Mouse (Mus musculus): ENCODE data around the gene Dip2a. TPM values are rescaled to one million over a fixed set of nuclear protein-coding genes. Genes with fewer than 3 reads are reported as not detected.

The Dip2a gene
- polyA plus RNA-seq, 1 experiment from 2014 or later = 1.1 TPM

DNA sequence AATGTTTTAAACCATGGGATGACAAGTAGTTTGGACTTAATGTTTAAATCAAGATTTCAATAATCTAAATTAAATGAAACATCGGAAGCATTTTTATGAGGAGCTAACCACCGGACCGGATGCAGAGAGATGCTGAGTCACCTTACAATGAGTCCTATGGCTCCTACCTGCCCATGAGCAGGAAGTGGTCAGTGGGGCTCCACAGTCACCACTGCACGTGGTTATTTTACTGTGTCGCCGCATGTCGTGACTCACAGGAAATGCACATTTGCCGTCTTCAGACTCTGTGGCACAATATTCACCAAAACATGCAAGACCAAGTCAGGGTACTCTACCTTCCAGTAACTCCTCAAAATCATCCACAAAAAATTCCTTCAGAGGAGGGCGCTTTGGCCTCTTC is 38.4 kb downstream of the Dip2a start:
- ATAC-seq (ENCODE audit: low read depth) (no peak), DNase-seq (no peak)

DNA sequence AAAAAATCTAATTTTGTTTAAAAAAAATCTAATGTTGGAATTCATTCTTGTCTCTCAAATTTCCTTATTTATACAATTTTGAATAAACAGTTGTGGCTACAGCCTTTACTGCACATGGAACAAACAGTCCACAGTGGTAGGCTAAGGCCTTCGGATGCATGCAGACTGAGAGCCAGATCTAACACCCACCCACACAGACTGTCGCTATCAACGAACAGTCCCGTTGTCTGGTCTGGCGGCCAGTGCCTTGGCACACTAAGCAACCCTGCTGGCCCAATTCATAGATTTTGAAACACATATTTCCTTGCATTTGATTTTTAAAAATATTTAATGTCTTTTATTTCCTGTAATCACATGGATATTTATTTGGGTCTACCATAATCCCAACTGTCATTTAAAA is 45.0 kb downstream of the Dip2a start:
- Histone ChIP-seq H3K36me3 (peaks cover 8% of the 10 kb centered on the region), H3K27me3 (no peaks in the 10 kb centered on the region)

More for the DNA sequence above, 38.4 kb downstream of the Dip2a start:
- 0 out of 2 replicates have a peak, but pooled peaks cover 4% of the 10 kb centered on the region for H3K36me3 ChIP-seq
- no peak overlapping the region for H3K27ac ChIP-seq
- WGBS (ENCODE audit: insufficient replicate concordance) = 34% methylated on average over 9 of the region's 9 CpGs
- no peak overlapping the region for H3K9ac ChIP-seq
- H3K4me3 ChIP-seq (replicated peaks) = no peak overlapping the region
- no peak overlapping the region for H3K4me2 ChIP-seq
- no peaks in the 10 kb centered on the region for H3K9me3 ChIP-seq (replicated peaks)
- H3K4me1 ChIP-seq (replicated peaks) = no peaks in the 10 kb centered on the region
- no peaks in the 10 kb centered on the region for H3K27me3 ChIP-seq

DNA sequence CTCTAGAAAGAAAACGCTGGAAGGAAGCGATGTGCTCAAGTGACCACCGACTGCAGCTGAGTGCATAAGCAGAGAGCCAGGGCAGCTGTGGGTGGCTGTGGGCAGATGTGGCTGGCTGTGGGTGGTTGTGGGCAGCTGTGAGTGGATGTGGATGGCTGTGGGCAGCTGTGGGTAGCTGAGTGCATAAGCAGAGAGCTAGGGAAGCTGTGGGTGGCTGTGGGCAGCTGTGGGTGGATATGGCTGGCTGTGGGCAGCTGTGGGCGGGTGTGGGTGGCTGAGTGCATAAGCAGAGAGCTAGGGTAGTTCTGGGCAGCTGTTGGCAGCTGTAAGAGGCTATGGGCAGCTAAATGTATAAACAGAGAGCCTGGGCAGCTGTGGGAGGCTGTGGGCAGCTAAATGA is 51.9 kb downstream of the Dip2a start:
- Histone ChIP-seq H3K27me3 (no peaks in the 10 kb centered on the region), H3K9me3 (replicated peaks) (no peaks in the 10 kb centered on the region), H3K4me2 (no peak overlapping the region), H3K9ac (no peak overlapping the region), H3K36me3 (peaks cover 5% of the 10 kb centered on the region; the same call in 1 of the 2 replicates), H3K4me1 (replicated peaks) (no peaks in the 10 kb centered on the region), H3K27ac (no peak overlapping the region), H3K4me3 (replicated peaks) (no peak overlapping the region)
- WGBS (ENCODE audit: insufficient replicate concordance) = 75% methylated on average over 4 of the region's 4 CpGs
- DNase-seq = no peak
- ATAC-seq (ENCODE audit: low read depth) = no peak

More for the DNA sequence above, 45.0 kb downstream of the Dip2a start:
- Histone ChIP-seq H3K9me3 (replicated peaks) (no peaks in the 10 kb centered on the region), H3K9ac (no peak overlapping the region), H3K4me3 (replicated peaks) (no peak overlapping the region), H3K4me1 (replicated peaks) (no peaks in the 10 kb centered on the region), H3K27ac (no peak overlapping the region), H3K4me2 (no peak overlapping the region)
- DNase-seq (no peak), ATAC-seq (ENCODE audit: low read depth) (no peak)
- 68% methylated on average over 5 of the region's 5 CpGs for WGBS (ENCODE audit: insufficient replicate concordance)

DNA sequence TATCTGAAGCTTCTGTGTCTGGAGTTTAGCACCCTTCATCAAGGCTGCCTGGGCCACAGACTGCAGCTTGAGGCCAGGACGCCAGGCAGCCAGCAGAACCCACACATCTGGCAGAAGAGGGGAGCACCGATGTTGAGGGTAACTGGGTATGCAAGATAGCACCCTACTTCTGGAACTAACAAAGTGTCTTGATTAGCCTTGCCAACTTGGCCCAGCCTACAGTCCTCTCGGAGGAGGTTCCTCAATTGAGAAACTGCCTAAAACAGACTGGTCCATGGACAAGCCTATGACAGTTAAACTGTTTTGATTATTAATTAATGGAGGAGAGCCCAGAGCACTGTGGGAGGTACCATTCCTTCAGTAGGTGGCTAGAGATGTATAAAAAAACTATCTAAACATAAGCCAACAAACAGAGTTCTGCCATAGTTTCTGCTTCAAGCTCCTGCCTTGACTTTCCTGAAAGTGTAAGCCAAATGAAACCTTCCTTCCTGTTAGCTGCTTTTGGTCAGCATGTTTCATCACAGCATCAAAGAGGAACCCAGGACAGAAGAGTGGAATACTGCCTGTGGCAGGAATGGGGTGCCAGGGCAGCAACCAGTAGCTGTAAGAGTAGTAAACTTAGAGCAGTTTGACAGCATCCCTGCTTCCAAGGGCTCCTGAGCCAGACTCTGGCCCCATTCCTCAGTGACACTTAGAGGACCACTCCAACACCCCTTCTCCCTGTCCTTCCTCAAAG is 55.0 kb downstream of the Dip2a start:
- no peaks in the 10 kb centered on the region; the same call in 1 of the 2 replicates for H3K36me3 ChIP-seq
- no peak overlapping the region for H3K9ac ChIP-seq
- DNase-seq (no peak), ATAC-seq (ENCODE audit: low read depth) (no peak)
- no peak overlapping the region for H3K27ac ChIP-seq
- H3K4me1 ChIP-seq (replicated peaks) = no peaks in the 10 kb centered on the region
- no peak overlapping the region for H3K4me3 ChIP-seq (replicated peaks)
- H3K9me3 ChIP-seq (replicated peaks) = no peaks in the 10 kb centered on the region
- WGBS (ENCODE audit: insufficient replicate concordance) = 53% methylated on average over 3 of the region's 3 CpGs
- no peak overlapping the region for H3K4me2 ChIP-seq
- H3K27me3 ChIP-seq = no peaks in the 10 kb centered on the region

DNA sequence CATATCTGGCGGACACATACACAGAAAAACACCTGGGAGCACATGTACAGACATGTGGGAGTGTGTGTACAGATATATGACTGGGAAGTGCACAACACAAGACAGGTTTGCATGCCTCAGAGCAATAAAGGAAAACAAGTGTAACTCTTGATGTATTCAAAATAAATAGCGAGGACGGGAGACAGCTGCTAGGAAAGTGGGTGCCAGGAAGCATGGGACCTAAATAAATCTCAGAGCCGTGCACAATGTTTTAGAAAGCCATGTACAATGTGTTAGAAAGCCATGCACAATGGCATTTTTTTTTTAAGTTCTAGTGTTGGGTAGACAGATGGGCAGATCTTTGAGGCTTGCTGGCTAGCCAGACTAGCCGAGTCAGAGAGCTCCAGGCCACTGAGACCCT is 56.0 kb downstream of the Dip2a start:
- no peak overlapping the region for H3K27ac ChIP-seq
- H3K36me3 ChIP-seq = peaks cover 3% of the 10 kb centered on the region; the same call in 1 of the 2 replicates
- DNase-seq (no peak), ATAC-seq (ENCODE audit: low read depth) (no peak)
- H3K9ac ChIP-seq = no peak overlapping the region
- no peak overlapping the region for H3K4me3 ChIP-seq (replicated peaks)
- no peak overlapping the region for H3K4me2 ChIP-seq
- H3K4me1 ChIP-seq (replicated peaks) = no peaks in the 10 kb centered on the region
- H3K27me3 ChIP-seq = no peaks in the 10 kb centered on the region
- WGBS (ENCODE audit: insufficient replicate concordance) = 68% methylated on average over 5 of the region's 5 CpGs
- H3K9me3 ChIP-seq (replicated peaks) = no peaks in the 10 kb centered on the region

DNA sequence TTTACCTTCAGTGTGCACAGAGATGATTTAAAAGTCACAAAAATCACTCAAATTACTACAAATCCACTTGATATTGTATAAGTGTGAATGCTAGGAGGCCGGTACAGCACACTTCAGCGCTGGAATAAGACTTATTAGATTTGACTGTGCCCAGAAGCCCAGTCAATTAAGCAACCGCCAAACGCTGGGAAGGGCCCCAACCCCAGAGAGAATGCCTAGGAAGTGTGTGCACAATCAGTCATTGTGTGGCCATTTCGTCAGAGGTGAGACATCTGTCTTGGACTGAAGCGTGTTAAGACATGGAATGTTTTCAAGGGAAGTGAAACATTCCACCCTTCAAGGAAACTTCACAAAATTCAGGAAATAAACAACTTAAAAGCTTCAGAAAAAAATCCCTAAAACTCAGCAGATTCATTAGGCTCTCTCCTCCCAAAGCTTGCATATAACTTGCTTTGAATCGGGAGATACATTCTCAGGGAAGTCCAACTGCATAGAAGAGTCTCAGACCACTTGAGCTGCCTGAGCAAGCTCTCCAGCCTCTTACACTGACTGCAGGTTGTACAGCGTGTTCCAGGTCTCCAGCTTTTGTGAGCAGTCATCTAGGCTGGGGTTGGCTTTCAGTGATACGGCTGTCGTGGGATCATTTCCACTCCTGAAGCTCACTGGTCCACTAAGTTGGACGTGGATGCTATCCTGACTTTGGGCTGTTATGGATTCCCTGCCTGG is 56.7 kb downstream of the Dip2a start:
- Histone ChIP-seq H3K36me3 (peaks cover 3% of the 10 kb centered on the region; the same call in 1 of the 2 replicates), H3K4me2 (no peak overlapping the region), H3K4me1 (replicated peaks) (no peaks in the 10 kb centered on the region), H3K4me3 (replicated peaks) (no peak overlapping the region), H3K9ac (no peak overlapping the region), H3K27me3 (no peaks in the 10 kb centered on the region), H3K27ac (no peak overlapping the region), H3K9me3 (replicated peaks) (no peaks in the 10 kb centered on the region)
- 71% methylated on average over 11 of the region's 11 CpGs for WGBS (ENCODE audit: insufficient replicate concordance)
- no peak for ATAC-seq (ENCODE audit: low read depth)
- DNase-seq = no peak

DNA sequence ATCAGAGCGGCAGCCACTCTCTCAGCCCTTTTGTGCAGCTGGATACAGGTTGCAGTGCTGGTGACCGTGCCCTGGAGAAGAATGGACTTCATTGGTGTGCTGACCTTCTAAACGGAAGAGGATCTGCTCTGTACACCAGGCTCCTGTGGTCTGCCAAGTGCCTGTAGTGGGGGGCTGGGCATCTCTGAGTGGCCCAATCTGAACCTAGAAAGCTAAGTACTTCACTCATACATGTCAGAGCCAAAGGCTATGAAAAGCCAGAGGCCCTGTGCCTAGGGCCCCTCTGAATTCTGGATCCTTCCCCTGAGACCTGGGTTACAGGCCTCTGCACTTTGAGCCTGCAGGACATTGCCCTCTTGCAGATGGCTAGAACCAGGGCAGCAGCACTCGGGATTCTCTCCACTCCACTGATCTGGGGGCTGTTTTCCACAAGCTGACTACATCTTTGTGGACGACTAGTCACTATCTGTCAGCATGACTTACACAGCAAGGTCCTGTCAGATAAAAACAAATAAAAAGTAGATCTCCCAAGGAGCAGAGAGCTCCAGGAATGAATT is 66.5 kb downstream of the Dip2a start:
- no peaks in the 10 kb centered on the region for H3K36me3 ChIP-seq
- ATAC-seq (ENCODE audit: low read depth) = no peak
- WGBS (ENCODE audit: insufficient replicate concordance) = 59% methylated on average over 5 of the region's 5 CpGs
- no peak overlapping the region for H3K4me3 ChIP-seq (replicated peaks)
- H3K4me2 ChIP-seq = no peak overlapping the region
- H3K9ac ChIP-seq = no peak overlapping the region
- no peak for DNase-seq
- no peaks in the 10 kb centered on the region for H3K4me1 ChIP-seq (replicated peaks)
- H3K27me3 ChIP-seq = no peaks in the 10 kb centered on the region
- no peak overlapping the region for H3K27ac ChIP-seq
- no peaks in the 10 kb centered on the region for H3K9me3 ChIP-seq (replicated peaks)

DNA sequence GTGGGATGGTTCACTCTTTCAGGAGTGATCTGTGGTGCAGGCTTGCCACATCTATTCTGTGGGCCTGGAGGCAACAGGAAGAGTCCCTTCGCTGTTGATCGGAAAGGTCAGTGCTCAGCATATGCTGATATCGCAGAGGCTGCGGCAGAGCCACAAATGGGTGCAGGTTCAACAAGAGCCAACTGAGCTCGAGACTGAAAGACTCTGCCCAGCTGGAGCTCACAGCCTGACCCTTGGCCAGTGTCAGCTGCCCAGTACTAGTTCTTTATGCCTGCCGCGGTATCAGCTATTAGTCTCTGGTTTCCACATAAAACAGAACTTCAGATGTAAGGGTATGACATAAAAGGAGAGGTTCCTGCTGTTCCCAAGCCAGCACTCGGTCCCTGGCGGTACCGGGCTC is 69.8 kb downstream of the Dip2a start:
- Histone ChIP-seq H3K27ac (no peak overlapping the region; the same call in 1 of the 2 replicates), H3K4me3 (replicated peaks) (no peak overlapping the region), H3K27me3 (no peaks in the 10 kb centered on the region), H3K4me1 (replicated peaks) (no peaks in the 10 kb centered on the region), H3K9me3 (replicated peaks) (no peaks in the 10 kb centered on the region), H3K4me2 (no peak overlapping the region), H3K9ac (no peak overlapping the region), H3K36me3 (peaks cover 4% of the 10 kb centered on the region; the same call in 1 of the 2 replicates)
- ATAC-seq (ENCODE audit: low read depth) = no peak
- DNase-seq = no peak
- 78% methylated on average over 10 of the region's 10 CpGs for WGBS (ENCODE audit: insufficient replicate concordance)

DNA sequence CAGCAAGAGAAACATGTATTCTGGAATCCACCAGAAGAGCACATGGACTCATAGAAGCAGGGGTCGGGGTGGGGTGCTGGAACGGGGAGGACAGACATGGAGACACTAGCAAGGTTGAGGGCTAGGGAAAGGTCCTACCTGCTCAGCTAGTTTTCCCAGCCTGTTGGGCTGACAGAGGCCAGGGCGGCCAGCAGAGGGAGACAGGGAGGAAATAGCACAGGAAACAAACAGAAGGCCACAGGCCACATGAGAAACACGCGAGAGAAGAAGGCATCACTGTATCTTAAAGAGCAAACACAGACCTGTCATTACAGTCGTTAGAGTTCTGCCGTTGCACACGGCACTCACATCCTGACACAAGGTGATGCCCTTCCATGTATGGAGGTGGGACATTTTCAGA is 73.9 kb downstream of the Dip2a start:
- Histone ChIP-seq H3K27me3 (no peaks in the 10 kb centered on the region), H3K4me3 (replicated peaks) (no peak overlapping the region), H3K27ac (no peak overlapping the region), H3K36me3 (peaks cover 9% of the 10 kb centered on the region; the same call in 1 of the 2 replicates), H3K4me2 (no peak overlapping the region), H3K9me3 (replicated peaks) (no peaks in the 10 kb centered on the region), H3K9ac (no peak overlapping the region), H3K4me1 (replicated peaks) (no peaks in the 10 kb centered on the region)
- DNase-seq = no peak
- no peak for ATAC-seq (ENCODE audit: low read depth)
- 39% methylated on average over 8 of the region's 8 CpGs for WGBS (ENCODE audit: insufficient replicate concordance)

DNA sequence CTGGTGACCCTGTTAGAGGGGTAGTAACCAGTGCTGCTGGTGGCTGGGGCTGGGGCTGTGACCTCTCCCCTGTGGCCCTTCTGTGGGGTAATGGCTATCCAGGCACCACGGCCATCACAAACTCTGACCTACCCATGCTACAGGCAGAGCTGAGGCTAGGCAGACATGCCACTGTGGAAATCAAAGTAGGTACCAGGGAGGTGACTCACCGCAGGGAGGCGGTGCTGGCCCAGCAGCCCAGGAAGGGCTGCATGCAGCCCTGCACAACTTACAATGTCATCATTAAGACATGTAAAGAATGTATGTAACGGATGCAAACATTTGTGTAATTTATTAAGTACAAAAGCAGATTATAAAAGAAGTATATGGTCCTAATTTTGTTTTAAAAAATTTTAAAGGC is 82.7 kb downstream of the Dip2a start:
- Histone ChIP-seq H3K27me3 (no peaks in the 10 kb centered on the region), H3K36me3 (no peaks in the 10 kb centered on the region), H3K9ac (no peak overlapping the region), H3K4me1 (replicated peaks) (no peaks in the 10 kb centered on the region; the same call in 1 of the 2 replicates), H3K9me3 (replicated peaks) (no peaks in the 10 kb centered on the region), H3K4me3 (replicated peaks) (no peak overlapping the region), H3K27ac (no peak overlapping the region), H3K4me2 (no peak overlapping the region)
- DNase-seq (no peak), ATAC-seq (ENCODE audit: low read depth) (no peak)
- 66% methylated on average over 4 of the region's 4 CpGs for WGBS (ENCODE audit: insufficient replicate concordance)

DNA sequence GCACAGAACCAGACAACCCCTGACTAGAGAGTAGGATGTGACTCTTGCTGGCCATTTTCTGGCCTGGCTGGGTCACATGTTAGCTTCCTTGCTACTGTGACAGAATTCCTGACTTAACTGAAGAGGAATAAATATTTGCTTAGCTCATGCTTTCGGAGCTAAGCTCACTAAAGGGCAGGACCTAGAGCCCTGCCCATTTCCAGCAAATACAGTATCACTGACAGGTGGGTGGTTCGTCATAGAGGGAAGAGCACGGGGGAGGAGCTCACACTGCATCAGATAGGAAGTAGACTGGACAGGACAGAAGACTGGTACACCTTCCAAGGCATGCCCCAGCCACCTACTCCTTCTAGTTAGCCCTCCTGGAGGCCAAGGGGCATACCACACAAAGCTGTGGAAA is 83.6 kb downstream of the Dip2a start:
- Histone ChIP-seq H3K4me2 (no peak overlapping the region), H3K9me3 (replicated peaks) (no peaks in the 10 kb centered on the region), H3K9ac (no peak overlapping the region), H3K4me1 (replicated peaks) (no peaks in the 10 kb centered on the region; the same call in 1 of the 2 replicates), H3K36me3 (no peaks in the 10 kb centered on the region), H3K27me3 (no peaks in the 10 kb centered on the region), H3K27ac (no peak overlapping the region), H3K4me3 (replicated peaks) (no peak overlapping the region)
- 53% methylated on average over 3 of the region's 3 CpGs for WGBS (ENCODE audit: insufficient replicate concordance)
- peak; percentile 81 for ATAC-seq (ENCODE audit: low read depth)
- DNase-seq = no peak

Data from liver, embryonic 13.5 days (tissue).